ENCODE assay signal across 8 mouse cellular contexts in the genomic region with DNA sequence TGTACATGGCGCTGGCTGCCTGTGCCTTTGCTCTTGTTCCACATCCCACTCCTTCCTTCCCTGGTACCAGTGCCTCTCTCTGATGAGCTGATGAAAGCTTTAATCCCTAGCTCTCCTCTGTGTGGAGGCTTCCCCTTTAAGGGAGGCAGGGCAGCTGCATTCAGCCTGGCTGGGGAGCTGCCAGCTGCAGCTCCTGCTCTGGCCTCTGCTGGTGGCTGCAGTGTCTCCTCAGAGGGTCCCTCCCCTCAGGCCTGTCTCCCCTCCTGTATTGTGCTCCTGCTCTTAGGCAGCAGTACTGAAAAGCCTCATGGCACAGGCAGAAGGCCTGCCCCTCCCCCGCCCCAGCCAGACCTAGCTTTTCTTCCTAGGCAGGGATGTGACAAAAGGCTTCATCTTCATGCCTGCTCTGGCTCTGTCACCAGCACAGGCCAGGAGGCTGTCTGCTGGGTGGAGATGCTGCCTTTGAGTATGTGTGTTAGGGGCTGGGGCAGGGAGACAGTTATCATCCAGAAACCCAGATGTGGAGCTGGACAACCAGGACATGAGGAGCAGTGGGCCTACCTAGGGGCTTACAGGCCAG.
DNase-seq lines count a peak whose midpoint lies in the region; ATAC-seq lines count a peak whose summit lies in the region.
"Not testable (repeated sequence)": the region's sequence is repeated elsewhere in the genome, so short reads cannot be mapped to it uniquely, and the experiment has no call there.

No protein-coding gene starts in this region.

- H3K9me3 ChIP-seq in embryonic facial prominence, embryonic 15.5 days (replicated peaks); hindbrain, embryonic 16.5 days (ENCODE audit: control insufficient read depth, low read length); liver, embryonic 12.5 days (replicated peaks); midbrain, embryonic 15.5 days: not testable (repeated sequence)

- H3K27ac ChIP-seq in embryonic facial prominence, embryonic 15.5 days (replicated peaks), result peak overlapping the region; percentile 69; the same call in 1 of the 2 replicates
- peak overlapping the region; percentile 80 for H3K27ac ChIP-seq in hindbrain, embryonic 16.5 days (ENCODE audit: low read depth, low read length)
- not testable (repeated sequence) for H3K27ac ChIP-seq in liver, embryonic 12.5 days
- H3K27ac ChIP-seq in midbrain, embryonic 15.5 days, result peak overlapping the region; percentile 87

- H3K36me3 ChIP-seq in embryonic facial prominence, embryonic 15.5 days; hindbrain, embryonic 16.5 days (ENCODE audit: control insufficient read depth, insufficient read depth, low read length); liver, embryonic 12.5 days; midbrain, embryonic 15.5 days (replicated peaks): not testable (repeated sequence)

- H3K4me3 ChIP-seq in embryonic facial prominence, embryonic 15.5 days (replicated peaks); hindbrain, embryonic 16.5 days (ENCODE audit: low read length); liver, embryonic 12.5 days; midbrain, embryonic 15.5 days: not testable (repeated sequence)

- WGBS in embryonic facial prominence, embryonic 15.5 days, result 10% methylated on average over 2 of the region's 2 CpGs
- WGBS in hindbrain, embryonic 16.5 days, result 11% methylated on average over 1 of the region's 2 CpGs
- 45% methylated on average over 2 of the region's 2 CpGs for WGBS in liver, embryonic 12.5 days (ENCODE audit: insufficient replicate concordance)
- 0% methylated on average over 1 of the region's 2 CpGs for WGBS in midbrain, embryonic 15.5 days

- not testable (repeated sequence) for H3K27me3 ChIP-seq in embryonic facial prominence, embryonic 15.5 days; hindbrain, embryonic 16.5 days (replicated peaks; ENCODE audit: control insufficient read depth, insufficient read depth, low read length); liver, embryonic 12.5 days (replicated peaks); midbrain, embryonic 15.5 days (replicated peaks)

- not testable (repeated sequence) for H3K4me2 ChIP-seq in embryonic facial prominence, embryonic 15.5 days (replicated peaks); hindbrain, embryonic 16.5 days (ENCODE audit: low read length); liver, embryonic 12.5 days; midbrain, embryonic 15.5 days

- DNase-seq in adrenal gland, postnatal 14 days, result peak; percentile 42
- DNase-seq in gastrocnemius, postnatal 25 days, result peak; percentile 28
- DNase-seq in layer of hippocampus, postnatal 10 days (ENCODE audit: low spot score in 2 of 2), result peak; percentile 39 to 72
- DNase-seq in right cerebral cortex, postnatal 36 days (ENCODE audit: low spot score in 2 of 2), result peak; percentile 9 to 41

- not testable (repeated sequence) for H3K9ac ChIP-seq in embryonic facial prominence, embryonic 15.5 days; hindbrain, embryonic 16.5 days (ENCODE audit: low read depth, low read length); liver, embryonic 12.5 days; midbrain, embryonic 15.5 days

- ATAC-seq in embryonic facial prominence, embryonic 15.5 days (ENCODE audit: insufficient number of reproducible peaks, low FRiP score, low TSS enrichment, low read depth), result peak; percentile 81
- ATAC-seq in hindbrain, embryonic 16.5 days, result peak; percentile 92
- peak; percentile 55; the same call in 1 of the 2 replicates for ATAC-seq in liver, embryonic 12.5 days
- ATAC-seq in midbrain, embryonic 15.5 days (replicated peaks), result peak; percentile 94

- not testable (repeated sequence) for H3K4me1 ChIP-seq in embryonic facial prominence, embryonic 15.5 days; liver, embryonic 12.5 days; midbrain, embryonic 15.5 days
- peaks cover 11% of the 10 kb centered on the region for H3K4me1 ChIP-seq in hindbrain, embryonic 16.5 days (ENCODE audit: control insufficient read depth, insufficient read depth, low read depth, low read length)
